Mouse (Mus musculus): ENCODE measurements around the gene Akap13. TPM values are rescaled to one million over a fixed set of nuclear protein-coding genes. Genes with fewer than 3 reads are reported as not detected.

Akap13 gene
- polyA plus RNA-seq, 1 experiment: 107 TPM

DNA sequence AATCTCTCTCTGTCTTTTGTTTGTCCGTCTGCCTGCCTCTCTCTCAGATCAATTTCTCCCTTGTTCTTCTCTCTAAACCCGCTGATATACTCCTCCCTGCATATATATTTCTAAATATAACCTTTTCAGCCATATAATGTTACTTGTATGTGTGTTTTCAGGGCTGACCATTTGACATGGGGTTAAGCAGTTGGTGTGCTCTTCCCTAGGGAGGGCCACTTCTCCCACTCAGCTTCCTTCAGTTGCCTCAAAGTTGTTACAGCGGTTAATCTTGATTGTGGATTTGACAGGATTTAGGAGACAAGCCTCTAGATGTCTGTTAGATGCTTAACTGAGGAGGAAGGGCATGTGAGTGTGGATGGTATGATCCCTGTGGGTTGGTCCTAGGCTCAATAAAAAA, 83.8 kb downstream of the Akap13 start:
- no peaks in the 10 kb centered on the region for H3K4me1 ChIP-seq (ENCODE audit: control insufficient read depth, insufficient read depth, low read length)
- no peak overlapping the region for H3K27ac ChIP-seq (ENCODE audit: control insufficient read depth, insufficient read depth, low read depth, low read length, poor library complexity)
- H3K4me3 ChIP-seq (replicated peaks; ENCODE audit: control insufficient read depth, low read depth, low read length): no peak overlapping the region
- TF ChIP-seq CTCF (IDR thresholded peaks at IDR 0.05; ENCODE audit: control insufficient read depth, insufficient read depth, low read length) (no peak), POLR2A (IDR thresholded peaks at IDR 0.05; ENCODE audit: borderline replicate concordance, control insufficient read depth, low read depth, low read length) (no peak)
- 77% methylated on average over 3 of the region's 3 CpGs for WGBS

DNA sequence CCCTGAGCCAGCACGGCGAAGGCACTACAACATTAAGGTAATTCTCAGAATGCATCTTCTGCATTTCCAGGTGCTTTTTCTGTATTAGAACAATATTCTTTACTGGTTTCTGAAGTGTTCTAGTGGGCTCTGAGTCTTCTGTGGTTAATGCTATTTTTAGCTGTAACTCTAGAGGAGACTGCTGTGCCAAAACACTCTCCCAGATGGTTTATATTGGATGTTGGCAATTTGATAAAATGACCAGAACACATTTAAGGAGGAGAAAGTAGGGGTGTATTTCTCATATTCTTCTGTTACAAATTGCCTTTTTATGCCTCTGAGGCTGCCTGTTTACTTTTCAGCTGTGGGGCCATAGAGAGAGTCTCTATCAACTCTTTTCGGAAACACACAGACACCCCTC, 94.5 kb downstream of the Akap13 start:
- no peaks in the 10 kb centered on the region for H3K4me1 ChIP-seq (ENCODE audit: control insufficient read depth, insufficient read depth, low read length)
- TF ChIP-seq POLR2A (IDR thresholded peaks at IDR 0.05; ENCODE audit: borderline replicate concordance, control insufficient read depth, low read depth, low read length) (no peak), CTCF (IDR thresholded peaks at IDR 0.05; ENCODE audit: control insufficient read depth, insufficient read depth, low read length) (no peak)
- WGBS: 83% methylated on average over 3 of the region's 3 CpGs
- H3K27ac ChIP-seq (ENCODE audit: control insufficient read depth, insufficient read depth, low read depth, low read length, poor library complexity): no peak overlapping the region
- H3K4me3 ChIP-seq (replicated peaks; ENCODE audit: control insufficient read depth, low read depth, low read length): no peak overlapping the region

DNA sequence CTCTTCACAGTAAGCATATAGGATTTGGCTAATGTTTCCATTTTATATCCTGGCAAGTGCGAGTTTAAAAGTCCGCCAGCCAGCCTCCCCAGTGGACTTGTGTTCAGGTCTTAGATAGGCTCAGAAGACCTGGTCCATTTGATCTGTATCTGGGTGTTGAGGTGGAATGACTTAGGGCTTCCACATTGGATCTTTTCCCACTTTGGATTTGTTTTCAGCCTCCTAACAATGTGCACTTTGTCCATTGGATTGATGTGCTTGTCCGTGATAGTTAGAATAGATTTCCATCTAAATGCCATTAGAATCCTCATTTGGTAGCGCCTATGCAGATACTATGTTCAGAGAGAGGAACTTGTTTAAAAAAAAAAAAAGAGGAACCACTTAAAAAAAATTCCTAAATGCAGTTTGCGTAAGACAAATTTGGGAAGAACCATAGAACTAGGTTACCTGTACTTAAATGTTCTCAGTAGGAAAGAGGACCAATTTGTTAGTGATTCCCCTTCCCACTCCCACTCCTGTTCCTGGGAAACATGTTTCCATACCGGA, 95.5 kb downstream of the Akap13 start:
- WGBS: 55% methylated on average over 6 of the region's 6 CpGs
- no peaks in the 10 kb centered on the region for H3K4me1 ChIP-seq (ENCODE audit: control insufficient read depth, insufficient read depth, low read length)
- TF ChIP-seq CTCF (IDR thresholded peaks at IDR 0.05; ENCODE audit: control insufficient read depth, insufficient read depth, low read length) (no peak), POLR2A (IDR thresholded peaks at IDR 0.05; ENCODE audit: borderline replicate concordance, control insufficient read depth, low read depth, low read length) (no peak)

DNA sequence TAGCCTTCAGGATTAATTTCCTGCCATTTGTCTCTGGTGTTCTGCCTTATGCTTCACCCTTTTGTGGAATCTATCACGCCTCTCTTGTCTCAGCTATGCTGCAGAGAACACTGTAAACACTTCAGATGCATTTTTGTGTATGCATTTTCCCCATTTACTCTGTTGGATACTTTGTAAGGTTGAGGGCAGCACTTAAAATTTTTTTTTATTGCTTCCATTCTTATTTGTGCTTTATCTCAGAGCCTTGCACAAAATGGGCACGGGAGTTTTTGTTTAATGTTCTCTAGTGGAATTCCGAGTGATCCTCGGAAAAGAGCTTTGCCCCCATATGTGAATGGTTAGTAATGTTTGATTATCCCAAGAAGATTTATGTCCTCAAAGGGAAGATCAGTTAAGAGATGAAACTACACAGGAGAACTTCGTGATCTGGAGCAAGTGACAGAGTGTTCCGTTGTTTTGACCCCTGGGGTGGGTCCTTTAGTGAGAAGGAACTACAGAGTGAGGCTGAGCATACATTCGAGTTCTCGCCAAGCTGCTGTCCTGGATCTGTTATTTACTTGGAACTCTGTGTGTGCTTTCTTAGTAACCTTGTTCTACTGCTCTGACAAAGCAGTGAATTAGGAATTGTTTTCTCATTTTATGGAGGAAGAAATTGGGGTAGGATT, 97.8 kb downstream of the Akap13 start:
- no peak overlapping the region for H3K4me3 ChIP-seq (replicated peaks; ENCODE audit: control insufficient read depth, low read depth, low read length)
- WGBS: 82% methylated on average over 8 of the region's 8 CpGs
- H3K4me1 ChIP-seq (ENCODE audit: control insufficient read depth, insufficient read depth, low read length): no peaks in the 10 kb centered on the region
- TF ChIP-seq CTCF (IDR thresholded peaks at IDR 0.05; ENCODE audit: control insufficient read depth, insufficient read depth, low read length) (no peak), POLR2A (IDR thresholded peaks at IDR 0.05; ENCODE audit: borderline replicate concordance, control insufficient read depth, low read depth, low read length) (no peak)
- no peak overlapping the region for H3K27ac ChIP-seq (ENCODE audit: control insufficient read depth, insufficient read depth, low read depth, low read length, poor library complexity)

More for the DNA sequence above, 95.5 kb downstream of the Akap13 start:
- no peak overlapping the region for H3K4me3 ChIP-seq (replicated peaks; ENCODE audit: control insufficient read depth, low read depth, low read length)
- H3K27ac ChIP-seq (ENCODE audit: control insufficient read depth, insufficient read depth, low read depth, low read length, poor library complexity): no peak overlapping the region

DNA sequence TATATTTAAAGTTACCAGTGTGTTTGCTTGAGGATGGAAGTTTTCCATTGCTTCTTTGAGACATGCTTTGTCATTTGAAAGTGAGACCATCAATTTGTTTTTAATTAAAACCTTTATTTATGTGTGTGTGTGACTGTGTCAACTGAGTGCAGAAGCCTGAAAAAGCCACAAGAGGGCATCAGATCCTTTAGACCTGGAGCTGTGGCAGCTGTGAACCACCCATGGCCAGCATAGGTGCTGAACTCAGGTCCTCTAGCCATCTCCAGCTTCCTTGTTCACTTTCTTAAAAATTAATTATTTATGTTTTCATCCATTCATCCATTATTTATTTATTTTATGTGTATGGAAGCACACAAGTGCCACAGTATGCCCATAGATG, 98.3 kb downstream of the Akap13 start:
- no peaks in the 10 kb centered on the region for H3K4me1 ChIP-seq (ENCODE audit: control insufficient read depth, insufficient read depth, low read length)
- H3K4me3 ChIP-seq (replicated peaks; ENCODE audit: control insufficient read depth, low read depth, low read length): no peak overlapping the region
- TF ChIP-seq POLR2A (IDR thresholded peaks at IDR 0.05; ENCODE audit: borderline replicate concordance, control insufficient read depth, low read depth, low read length): no peak
- TF ChIP-seq CTCF (IDR thresholded peaks at IDR 0.05; ENCODE audit: control insufficient read depth, insufficient read depth, low read length): peak; percentile 54
- no peak overlapping the region for H3K27ac ChIP-seq (ENCODE audit: control insufficient read depth, insufficient read depth, low read depth, low read length, poor library complexity)

DNA sequence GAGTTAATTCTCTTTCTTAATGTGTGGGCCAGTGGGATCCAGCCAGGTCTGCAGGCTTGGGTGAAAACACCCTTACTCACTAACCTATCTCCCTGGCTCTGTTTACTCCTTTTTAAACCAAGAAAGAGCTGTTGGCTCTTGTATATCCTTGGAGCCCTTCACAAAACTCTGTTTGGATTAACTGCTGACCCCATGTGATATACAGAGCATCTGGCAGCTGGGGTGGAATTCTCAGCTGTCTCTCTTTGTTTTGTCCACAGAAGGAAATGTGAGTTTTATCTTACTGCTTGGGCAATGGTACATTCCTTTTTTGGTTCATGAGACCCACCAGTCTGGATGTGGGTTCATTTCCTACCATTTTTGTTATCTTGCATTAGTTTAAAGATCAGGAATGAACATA, 98.7 kb downstream of the Akap13 start:
- H3K4me3 ChIP-seq (replicated peaks; ENCODE audit: control insufficient read depth, low read depth, low read length): no peak overlapping the region
- no peaks in the 10 kb centered on the region for H3K4me1 ChIP-seq (ENCODE audit: control insufficient read depth, insufficient read depth, low read length)
- no peak for TF ChIP-seq CTCF (IDR thresholded peaks at IDR 0.05; ENCODE audit: control insufficient read depth, insufficient read depth, low read length)
- no peak for TF ChIP-seq POLR2A (IDR thresholded peaks at IDR 0.05; ENCODE audit: borderline replicate concordance, control insufficient read depth, low read depth, low read length)
- no peak overlapping the region for H3K27ac ChIP-seq (ENCODE audit: control insufficient read depth, insufficient read depth, low read depth, low read length, poor library complexity)

DNA sequence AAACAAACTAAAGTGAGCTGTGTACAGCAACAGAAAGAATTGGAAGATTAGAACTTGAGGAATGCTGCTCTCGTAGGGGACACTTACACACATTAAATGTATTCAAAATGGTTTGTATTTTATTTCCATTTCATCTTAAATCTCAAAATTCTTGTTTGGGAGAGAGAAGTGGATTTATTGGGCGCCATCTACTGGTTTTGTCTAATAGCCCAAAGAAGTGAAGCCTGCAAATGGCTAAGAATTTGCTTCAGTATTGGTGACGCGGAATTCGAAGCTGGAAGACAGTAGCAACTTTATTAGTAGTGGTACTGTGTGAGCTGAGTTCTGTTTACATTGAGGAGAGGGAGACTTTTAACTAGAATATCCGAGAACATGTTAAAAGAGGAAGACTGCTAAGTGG, 100.6 kb downstream of the Akap13 start:
- WGBS: 44% methylated on average over 6 of the region's 6 CpGs
- TF ChIP-seq POLR2A (IDR thresholded peaks at IDR 0.05; ENCODE audit: borderline replicate concordance, control insufficient read depth, low read depth, low read length) (no peak), CTCF (IDR thresholded peaks at IDR 0.05; ENCODE audit: control insufficient read depth, insufficient read depth, low read length) (no peak)
- H3K4me1 ChIP-seq (ENCODE audit: control insufficient read depth, insufficient read depth, low read length): no peaks in the 10 kb centered on the region; the same call in 1 of the 2 replicates
- H3K4me3 ChIP-seq (replicated peaks; ENCODE audit: control insufficient read depth, low read depth, low read length): no peak overlapping the region
- H3K27ac ChIP-seq (ENCODE audit: control insufficient read depth, insufficient read depth, low read depth, low read length, poor library complexity): no peak overlapping the region

DNA sequence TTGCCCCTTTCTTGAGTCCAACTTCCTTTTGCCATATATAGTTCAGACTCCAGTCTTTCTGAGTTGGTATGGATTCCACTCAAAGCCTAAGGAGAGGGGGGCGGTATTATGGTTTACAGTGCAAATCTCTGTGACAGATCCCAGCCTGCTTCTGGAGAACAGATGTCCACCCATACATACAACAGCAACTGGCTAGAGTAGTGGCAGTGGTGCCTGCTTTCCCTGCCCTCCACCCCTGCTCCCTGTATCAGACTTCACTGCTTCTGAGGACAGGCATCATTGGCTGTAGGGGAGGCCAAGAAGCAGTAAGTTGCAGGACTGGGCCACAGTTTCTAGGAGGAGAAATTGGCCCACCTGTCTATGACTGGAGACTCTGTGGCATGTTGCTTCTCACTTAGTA, 102.9 kb downstream of the Akap13 start:
- TF ChIP-seq CTCF (IDR thresholded peaks at IDR 0.05; ENCODE audit: control insufficient read depth, insufficient read depth, low read length) (no peak), POLR2A (IDR thresholded peaks at IDR 0.05; ENCODE audit: borderline replicate concordance, control insufficient read depth, low read depth, low read length) (no peak)
- 84% methylated on average over 1 of the region's 1 CpGs for WGBS
- Histone ChIP-seq H3K4me3 (replicated peaks; ENCODE audit: control insufficient read depth, low read depth, low read length) (no peak overlapping the region), H3K4me1 (ENCODE audit: control insufficient read depth, insufficient read depth, low read length) (no peaks in the 10 kb centered on the region; the same call in 1 of the 2 replicates), H3K27ac (ENCODE audit: control insufficient read depth, insufficient read depth, low read depth, low read length, poor library complexity) (no peak overlapping the region)

Measured in bone marrow, adult 2 months (tissue).